ENCODE assay signal across 8 mouse cellular contexts in the genomic region with DNA sequence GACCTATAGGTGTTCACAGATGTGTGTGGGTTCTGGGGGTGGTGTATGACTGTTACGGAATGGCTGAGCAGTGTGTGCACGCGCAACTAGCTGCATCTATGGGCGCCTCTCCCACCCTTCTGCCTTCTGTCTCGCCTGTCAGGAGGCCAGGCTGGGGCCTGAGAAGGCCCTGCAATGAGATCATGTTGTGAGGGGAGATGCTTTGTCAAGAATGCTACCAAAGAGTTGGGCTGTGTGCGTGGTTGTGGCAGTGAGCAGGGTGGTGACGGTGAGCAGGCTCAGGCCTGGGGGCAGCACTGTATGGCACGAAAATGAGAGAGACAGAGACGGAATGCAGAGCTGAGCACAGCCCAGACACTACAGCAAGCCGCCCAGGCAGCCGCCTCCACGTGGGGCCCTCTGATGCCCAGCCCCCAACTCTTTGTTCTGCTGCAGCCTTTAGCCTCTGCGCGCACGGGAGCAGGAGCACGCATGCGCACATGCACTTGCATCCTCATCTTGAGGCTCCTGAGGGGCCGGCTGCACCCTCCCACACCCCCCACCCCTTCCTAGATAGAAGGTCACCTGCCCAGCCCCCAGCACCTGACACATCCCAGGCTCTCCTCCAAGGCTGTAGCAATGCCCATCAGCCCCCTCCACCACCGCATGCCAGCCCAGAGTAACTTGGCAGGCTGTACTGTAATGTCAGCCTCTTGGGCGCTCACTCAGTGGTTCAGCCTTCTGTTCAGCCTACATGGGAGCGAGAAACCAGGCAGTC.
DNase-seq lines count a peak whose midpoint lies in the region; ATAC-seq lines count a peak whose summit lies in the region.

No protein-coding gene starts in this region.

- WGBS in embryonic facial prominence, embryonic 13.5 days, result 20% methylated on average over 21 of the region's 21 CpGs
- 21% methylated on average over 21 of the region's 21 CpGs for WGBS in hindbrain, embryonic 10.5 days
- 23% methylated on average over 21 of the region's 21 CpGs for WGBS in limb, embryonic 13.5 days

- peak overlapping the region; percentile 92 for H3K27ac ChIP-seq in embryonic facial prominence, embryonic 13.5 days
- peak overlapping the region; percentile 96 for H3K27ac ChIP-seq in hindbrain, embryonic 10.5 days
- peak overlapping the region; percentile 82 for H3K27ac ChIP-seq in limb, embryonic 13.5 days

- peaks cover 48% of the 10 kb centered on the region for H3K36me3 ChIP-seq in embryonic facial prominence, embryonic 13.5 days
- H3K36me3 ChIP-seq in hindbrain, embryonic 10.5 days, result peaks cover 62% of the 10 kb centered on the region
- H3K36me3 ChIP-seq in limb, embryonic 13.5 days, result peaks cover 85% of the 10 kb centered on the region

- peak overlapping the region; percentile 63 for H3K9ac ChIP-seq in embryonic facial prominence, embryonic 13.5 days
- peak overlapping the region; percentile 55 for H3K9ac ChIP-seq in limb, embryonic 13.5 days

- DNase-seq in ES-CJ7 (ENCODE audit: low read depth, low spot score), result peak; percentile 92
- peak; percentile 56 for DNase-seq in adrenal gland, postnatal 25 days
- peak; percentile 85 for DNase-seq in hindbrain, embryonic 10.5 days (ENCODE audit: low spot score)
- peak; percentile 73 for DNase-seq in right cerebral cortex, adult 18-20 months

- peak overlapping the region; percentile 7; the same call in 1 of the 2 replicates for H3K4me2 ChIP-seq in embryonic facial prominence, embryonic 13.5 days
- peak overlapping the region; percentile 11; the same call in 1 of the 2 replicates for H3K4me2 ChIP-seq in limb, embryonic 13.5 days (replicated peaks)

- H3K9me3 ChIP-seq in embryonic facial prominence, embryonic 13.5 days, result no peaks in the 10 kb centered on the region
- no peaks in the 10 kb centered on the region for H3K9me3 ChIP-seq in hindbrain, embryonic 10.5 days
- no peaks in the 10 kb centered on the region for H3K9me3 ChIP-seq in limb, embryonic 13.5 days

- peak; percentile 50 for ATAC-seq in embryonic facial prominence, embryonic 13.5 days (ENCODE audit: insufficient number of reproducible peaks, insufficient read depth, low FRiP score, low TSS enrichment, low read depth)
- ATAC-seq in limb, embryonic 13.5 days (ENCODE audit: low FRiP score, low read depth), result peak; percentile 60; the same call in 1 of the 2 replicates
- ATAC-seq in activated CD4-positive, CD25-positive, alpha-beta regulatory T cell, adult 4 months, result no peak
- ATAC-seq in CD4-positive, CD25-positive, alpha-beta regulatory T cell, adult 4 months, result no peak

- H3K4me1 ChIP-seq in embryonic facial prominence, embryonic 13.5 days, result peaks cover 68% of the 10 kb centered on the region
- H3K4me1 ChIP-seq in hindbrain, embryonic 10.5 days (replicated peaks), result peaks cover 88% of the 10 kb centered on the region
- peaks cover 66% of the 10 kb centered on the region for H3K4me1 ChIP-seq in limb, embryonic 13.5 days

- no peaks in the 10 kb centered on the region for H3K27me3 ChIP-seq in embryonic facial prominence, embryonic 13.5 days
- H3K27me3 ChIP-seq in hindbrain, embryonic 10.5 days (ENCODE audit: insufficient read depth, poor library complexity, severe bottlenecking), result no peaks in the 10 kb centered on the region
- no peaks in the 10 kb centered on the region for H3K27me3 ChIP-seq in limb, embryonic 13.5 days

- no peak overlapping the region for H3K4me3 ChIP-seq in embryonic facial prominence, embryonic 13.5 days
- H3K4me3 ChIP-seq in hindbrain, embryonic 10.5 days, result peak overlapping the region; percentile 22; the same call in 1 of the 2 replicates
- H3K4me3 ChIP-seq in limb, embryonic 13.5 days, result no peak overlapping the region

Comparison
In these comparisons a context has a peak if more than half of its experiments do, and no peak if none do; other contexts are left out.
1. ATAC-seq: peak in embryonic facial prominence, embryonic 13.5 days (single experiment) and limb, embryonic 13.5 days (single experiment); none in activated CD4-positive, CD25-positive, alpha-beta regulatory T cell, adult 4 months (single experiment) and CD4-positive, CD25-positive, alpha-beta regulatory T cell, adult 4 months (single experiment).
2. Peak in every context shown above with its lines, with median percentiles within 50 percentile points of each other: DNase-seq and H3K27ac ChIP-seq.